14 mouse cellular contexts compared by ENCODE assay signal in the genomic region with DNA sequence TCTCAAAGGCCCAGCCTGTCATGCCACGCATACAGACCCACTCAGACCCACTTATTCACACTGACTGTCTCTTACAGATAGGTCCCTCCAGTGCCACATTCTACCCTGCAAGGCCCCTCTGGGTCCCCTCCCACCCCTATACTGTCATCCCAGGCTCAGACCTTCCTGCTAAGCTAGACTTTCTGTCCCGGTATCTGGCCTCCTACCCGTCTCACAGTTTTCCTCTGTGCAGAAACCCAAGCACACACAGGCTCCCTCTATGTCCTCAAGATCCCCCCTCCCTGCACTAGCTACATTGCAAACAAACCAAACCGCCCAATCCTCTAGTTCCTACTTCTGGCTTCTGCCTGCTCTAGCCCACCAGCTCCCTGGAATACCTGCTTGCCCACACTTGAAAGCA. TPM values are rescaled to one million over a fixed set of nuclear protein-coding genes. Genes with fewer than 3 reads are reported as not detected.
DNase-seq lines count a peak whose midpoint lies in the region; ATAC-seq and TF ChIP-seq lines count a peak whose summit lies in the region.
"Had no signal": no experiment of that assay in that cellular context is flagged by ENCODE, and none has a peak within 500 bp of the region (broad histone marks: within the 10 kb centered on the region; RNA-seq: fewer than 3 reads in every experiment).

No protein-coding gene starts in this region.

- TF ChIP-seq CTCF in left cerebral cortex, adult 2 months (IDR thresholded peaks at IDR 0.05): no peak
- TF ChIP-seq CTCF in testis, adult 2 months (IDR thresholded peaks at IDR 0.05; ENCODE audit: control insufficient read depth, insufficient read depth, insufficient replicate concordance, low read depth, low read length): no peak

- no peak for DNase-seq in embryonic facial prominence, embryonic 10.5 days (ENCODE audit: low spot score)
- no peak for DNase-seq in hindbrain, embryonic 10.5 days (ENCODE audit: low spot score)
- DNase-seq in left cerebral cortex, adult 2 months (ENCODE audit: extremely low spot score in 1 of 2, low spot score in 2 of 2): no peak
- DNase-seq in left cerebral cortex, postnatal 4 days: no peak
- DNase-seq in testis, postnatal 10 days (ENCODE audit: low spot score): no peak

- no peak for ATAC-seq in embryonic facial prominence, embryonic 13.5 days (ENCODE audit: insufficient number of reproducible peaks, insufficient read depth, low FRiP score, low TSS enrichment, low read depth)
- no peak; the same call in 1 of the 2 replicates for ATAC-seq in hindbrain, embryonic 16.5 days

- no peak overlapping the region for H3K27ac ChIP-seq in embryonic facial prominence, embryonic 13.5 days
- H3K27ac ChIP-seq in embryonic facial prominence, embryonic 10.5 days (replicated peaks): no peak overlapping the region
- H3K27ac ChIP-seq in hindbrain, embryonic 10.5 days: peak overlapping the region; percentile 8; the same call in 1 of the 2 replicates
- no peak overlapping the region for H3K27ac ChIP-seq in hindbrain, embryonic 16.5 days (ENCODE audit: low read depth, low read length)
- H3K27ac ChIP-seq in left cerebral cortex, adult 2 months: peak overlapping the region; percentile 85
- H3K27ac ChIP-seq in testis, adult 2 months (ENCODE audit: control insufficient read depth, insufficient read depth, low read depth, low read length): peak overlapping the region; percentile 94
- H3K27ac ChIP-seq: intestine, embryonic 15.5 days; limb, embryonic 13.5 days; neural tube, embryonic 12.5 days had no signal

- H3K36me3 ChIP-seq in embryonic facial prominence, embryonic 13.5 days: no peaks in the 10 kb centered on the region
- H3K36me3 ChIP-seq in embryonic facial prominence, embryonic 10.5 days (replicated peaks): no peaks in the 10 kb centered on the region
- H3K36me3 ChIP-seq in hindbrain, embryonic 10.5 days: no peaks in the 10 kb centered on the region
- no peaks in the 10 kb centered on the region for H3K36me3 ChIP-seq in hindbrain, embryonic 16.5 days (ENCODE audit: control insufficient read depth, insufficient read depth, low read length)
- H3K36me3 ChIP-seq in testis, adult 2 months (ENCODE audit: control insufficient read depth, insufficient read depth, low read length): peaks cover 7% of the 10 kb centered on the region; the same call in 1 of the 2 replicates
- H3K36me3 ChIP-seq: heart, embryonic 12.5 days; intestine, embryonic 15.5 days; limb, embryonic 13.5 days; neural tube, embryonic 12.5 days had no signal

- 77% methylated on average over 4 of the region's 4 CpGs for WGBS in embryonic facial prominence, embryonic 13.5 days
- WGBS in embryonic facial prominence, embryonic 10.5 days: 77% methylated on average over 4 of the region's 4 CpGs
- 84% methylated on average over 4 of the region's 4 CpGs for WGBS in hindbrain, embryonic 10.5 days
- WGBS in hindbrain, embryonic 16.5 days: 78% methylated on average over 4 of the region's 4 CpGs

- no peak for TF ChIP-seq POLR2A in testis, adult 2 months (IDR thresholded peaks at IDR 0.05; ENCODE audit: control insufficient read depth, low read depth, low read length)

- H3K27me3 ChIP-seq in embryonic facial prominence, embryonic 13.5 days: 0 out of 2 replicates have a peak, but pooled peaks cover 3% of the 10 kb centered on the region
- H3K27me3 ChIP-seq in embryonic facial prominence, embryonic 10.5 days (replicated peaks; ENCODE audit: low read depth, poor library complexity, severe bottlenecking): peaks cover 11% of the 10 kb centered on the region
- H3K27me3 ChIP-seq in hindbrain, embryonic 10.5 days (ENCODE audit: insufficient read depth, poor library complexity, severe bottlenecking): peaks cover 11% of the 10 kb centered on the region; the same call in 1 of the 2 replicates
- H3K27me3 ChIP-seq in hindbrain, embryonic 16.5 days (replicated peaks; ENCODE audit: control insufficient read depth, insufficient read depth, low read length): no peaks in the 10 kb centered on the region
- no peaks in the 10 kb centered on the region for H3K27me3 ChIP-seq in testis, adult 2 months (ENCODE audit: control insufficient read depth, insufficient read depth, low read length)
- H3K27me3 ChIP-seq: heart, embryonic 12.5 days; intestine, embryonic 15.5 days had no signal

- H3K9me3 ChIP-seq in embryonic facial prominence, embryonic 13.5 days: no peaks in the 10 kb centered on the region
- H3K9me3 ChIP-seq in embryonic facial prominence, embryonic 10.5 days: no peaks in the 10 kb centered on the region
- no peaks in the 10 kb centered on the region for H3K9me3 ChIP-seq in hindbrain, embryonic 10.5 days
- no peaks in the 10 kb centered on the region for H3K9me3 ChIP-seq in hindbrain, embryonic 16.5 days (ENCODE audit: control insufficient read depth, low read length)
- H3K9me3 ChIP-seq: heart, embryonic 12.5 days; intestine, embryonic 15.5 days; limb, embryonic 13.5 days; megakaryocyte, embryonic 14.5 days; neural tube, embryonic 12.5 days had no signal

- 0 out of 2 replicates have a peak overlapping the region, but pooled peaks have one; percentile 78 for H3K4me2 ChIP-seq in embryonic facial prominence, embryonic 13.5 days
- H3K4me2 ChIP-seq in hindbrain, embryonic 16.5 days (ENCODE audit: low read length): no peak overlapping the region

- H3K4me1 ChIP-seq in embryonic facial prominence, embryonic 13.5 days: peaks cover 19% of the 10 kb centered on the region
- peaks cover 31% of the 10 kb centered on the region for H3K4me1 ChIP-seq in embryonic facial prominence, embryonic 10.5 days
- H3K4me1 ChIP-seq in hindbrain, embryonic 10.5 days (replicated peaks): peaks cover 24% of the 10 kb centered on the region
- peaks cover 12% of the 10 kb centered on the region for H3K4me1 ChIP-seq in hindbrain, embryonic 16.5 days (ENCODE audit: control insufficient read depth, insufficient read depth, low read depth, low read length)
- H3K4me1 ChIP-seq in testis, adult 2 months (ENCODE audit: control insufficient read depth, insufficient read depth, low read length): peaks cover 25% of the 10 kb centered on the region

- H3K4me3 ChIP-seq in embryonic facial prominence, embryonic 13.5 days: no peak overlapping the region
- no peak overlapping the region for H3K4me3 ChIP-seq in embryonic facial prominence, embryonic 10.5 days
- no peak overlapping the region for H3K4me3 ChIP-seq in hindbrain, embryonic 10.5 days
- no peak overlapping the region for H3K4me3 ChIP-seq in hindbrain, embryonic 16.5 days (ENCODE audit: low read length)
- no peak overlapping the region for H3K4me3 ChIP-seq in left cerebral cortex, adult 2 months
- H3K4me3 ChIP-seq in testis, adult 2 months (ENCODE audit: control insufficient read depth, low read depth, low read length): peak overlapping the region; percentile 84

- no peak overlapping the region for H3K9ac ChIP-seq in embryonic facial prominence, embryonic 13.5 days
- H3K9ac ChIP-seq in hindbrain, embryonic 16.5 days (ENCODE audit: low read depth, low read length): no peak overlapping the region
- H3K9ac ChIP-seq: intestine, embryonic 15.5 days; limb, embryonic 13.5 days; neural tube, embryonic 12.5 days had no signal

- intact Hi-C loops in left cerebral cortex, adult 2 months (cut with DNase I): loop anchor here (2.0 to 5.0 kb wide), 3 partner anchors 23 to 266 kb away; no protein-coding TSS in a partner anchor
- intact Hi-C loops in left cerebral cortex, postnatal 4 days (cut with DNase I): loop anchor here (10.0 kb wide), 1 partner anchor 263 kb away; no protein-coding TSS in a partner anchor

RNA-seq across cellular contexts. Expression of gene Rsph1, which starts 0.7 kb away (rescaled TPM):
- 0.46 and 1.5 TPM in 2 replicates for polyA plus RNA-seq in embryonic facial prominence, embryonic 13.5 days (2015; fragmentation: Nextera tagmentation; extraction: Ambion mirVana)
- polyA plus RNA-seq in embryonic facial prominence, embryonic 10.5 days (2016; fragmentation: Nextera tagmentation; extraction: Ambion mirVana): 1.8 and 2.1 TPM in 2 replicates
- 4.1 and 7.7 TPM in 2 replicates for polyA plus RNA-seq in hindbrain, embryonic 10.5 days (2016; fragmentation: Nextera tagmentation; extraction: Ambion mirVana)
- 6.4 and 8.8 TPM in 2 replicates for polyA plus RNA-seq in hindbrain, embryonic 16.5 days (2015; fragmentation: Nextera tagmentation; extraction: Ambion mirVana)
- total RNA-seq in left cerebral cortex, adult 2 months (2021): 10 to 100 TPM; 14.5 to 19.8 TPM
- 10 to 100 TPM; 11.9 to 12.6 TPM for total RNA-seq in left cerebral cortex, postnatal 4 days (2021)
- 550 and 601 TPM in 2 replicates for polyA plus RNA-seq in testis, adult 2 months (2012; rRNA removed)
- total RNA-seq: CH12.LX had no signal

RNA-seq across cellular contexts. Expression of gene Slc37a1, which starts 8.7 kb away (rescaled TPM):
- 3.2 and 3.8 TPM in 2 replicates for polyA plus RNA-seq in embryonic facial prominence, embryonic 13.5 days (2015; fragmentation: Nextera tagmentation; extraction: Ambion mirVana)
- polyA plus RNA-seq in embryonic facial prominence, embryonic 10.5 days (2016; fragmentation: Nextera tagmentation; extraction: Ambion mirVana): 5.3 and 7.7 TPM in 2 replicates
- polyA plus RNA-seq in hindbrain, embryonic 10.5 days (2016; fragmentation: Nextera tagmentation; extraction: Ambion mirVana): 9.0 and 17.3 TPM in 2 replicates
- polyA plus RNA-seq in hindbrain, embryonic 16.5 days (2015; fragmentation: Nextera tagmentation; extraction: Ambion mirVana): 8.6 and 10.9 TPM in 2 replicates
- total RNA-seq in left cerebral cortex, adult 2 months (2021): 10 to 100 TPM in 1 of 2 experiments, 1 to 10 TPM in 1; 9.4 to 12.0 TPM
- total RNA-seq in left cerebral cortex, postnatal 4 days (2021): 10 to 100 TPM; 18.4 to 19.4 TPM
- 7.2 and 7.7 TPM in 2 replicates for polyA plus RNA-seq in testis, adult 2 months (2012; rRNA removed)

Comparison
In these comparisons a context has a peak if more than half of its experiments do, and no peak if none do; other contexts are left out.
1. H3K27ac ChIP-seq: peak in hindbrain, embryonic 10.5 days (single experiment), left cerebral cortex, adult 2 months (single experiment) and testis, adult 2 months (single experiment); none in embryonic facial prominence, embryonic 13.5 days (single experiment), embryonic facial prominence, embryonic 10.5 days (single experiment) and hindbrain, embryonic 16.5 days (single experiment).
2. RNA of gene Rsph1, which starts 0.7 kb away (polyA plus RNA-seq): 550 to 601 TPM in testis, adult 2 months; 6.4 to 8.8 TPM in hindbrain, embryonic 16.5 days, 4.1 to 7.7 TPM in hindbrain, embryonic 10.5 days, 1.8 to 2.1 TPM in embryonic facial prominence, embryonic 10.5 days and 0.46 to 1.5 TPM in embryonic facial prominence, embryonic 13.5 days; every median in the first group is over 10 times any median in the second.